Mouse (Mus musculus) heart, postnatal 0 days (tissue): Measurements from ENCODE around the gene Ap1ar.

Experiments
- CTCF ChIP-seq: IDR thresholded peaks from 2 replicates; pipeline ENCODE4 v1.5.1; 2016; ENCODE audit warnings: antibody characterized with exemption, control low read depth, low read depth
- EP300 ChIP-seq: IDR thresholded peaks from 2 replicates; pipeline ENCODE4 v1.6.1; 2016; ENCODE audit warnings: antibody characterized with exemption, low read depth

DNA sequence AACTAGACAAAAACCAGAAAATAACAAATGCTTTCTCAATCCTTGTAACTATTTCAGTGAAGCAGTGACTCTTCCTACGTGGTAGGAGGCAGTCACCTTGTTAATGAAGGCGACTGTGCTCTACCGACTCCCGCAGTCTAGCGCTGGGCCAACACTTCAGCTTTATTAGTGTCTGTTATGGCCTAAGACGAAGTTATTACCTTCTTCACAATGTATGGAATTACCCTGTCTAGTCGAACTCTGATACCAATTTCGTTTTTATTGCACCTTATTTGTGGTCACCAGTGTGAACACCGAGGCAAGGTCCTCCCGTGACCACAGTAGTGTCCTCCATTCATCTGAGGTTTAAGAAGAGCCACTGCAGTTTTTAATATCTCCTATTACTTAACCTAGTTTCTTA lies 7.1 kb downstream of the Ap1ar start:
- TF ChIP-seq CTCF (no peak), EP300 (no peak)
